Mouse (Mus musculus) midbrain, embryonic 16.5 days (tissue): ENCODE results near the gene H2-Ob. TPM values are rescaled to one million over a fixed set of nuclear protein-coding genes. Genes with fewer than 3 reads are reported as not detected.

Experiments
- ATAC-seq: fragments of 200-750 bp; cut with Nextera tagmentation; 2 replicates; pipeline ENCODE4 v1.8.0; 2017; ENCODE audit warnings: moderate TSS enrichment
- H3K27ac ChIP-seq: fragments of 300-500 bp; sonication (generic); 2 replicates; pipeline ENCODE4 v1.5.1; 2014; ENCODE audit warnings: mild to moderate bottlenecking, low read length, mixed read lengths
- H3K27me3 ChIP-seq: fragments of 300-500 bp; sonication (generic); 2 replicates; pipeline ENCODE4 v1.6.1; 2014; ENCODE audit warnings: low read depth, low read length, mixed read lengths; ENCODE audit not compliant: control insufficient read depth, insufficient read depth
- H3K36me3 ChIP-seq: fragments of 300-500 bp; sonication (generic); 2 replicates; pipeline ENCODE4 v1.6.1; 2014; ENCODE audit warnings: mild to moderate bottlenecking, low read length, moderate library complexity, mixed read lengths; ENCODE audit not compliant: control insufficient read depth, insufficient read depth
- H3K4me1 ChIP-seq: fragments of 300-500 bp; sonication (generic); 2 replicates; pipeline ENCODE4 v1.6.1; 2014; ENCODE audit warnings: mild to moderate bottlenecking, low read length, mixed read lengths; ENCODE audit not compliant: control insufficient read depth, insufficient read depth
- H3K4me2 ChIP-seq: fragments of 300-500 bp; sonication (generic); 2 replicates; pipeline ENCODE4 v1.6.1; 2014; ENCODE audit warnings: mild to moderate bottlenecking, low read length, mixed read lengths
- H3K4me3 ChIP-seq: fragments of 300-500 bp; sonication (generic); 2 replicates; pipeline ENCODE4 v1.5.1; 2014; ENCODE audit warnings: low read depth, mild to moderate bottlenecking, low read length, moderate library complexity, mixed read lengths
- H3K9ac ChIP-seq: fragments of 300-500 bp; sonication (generic); 2 replicates; pipeline ENCODE4 v1.6.1; 2014; ENCODE audit warnings: low read depth, low read length, mixed read lengths
- H3K9me3 ChIP-seq: fragments of 300-500 bp; sonication (generic); replicated peaks from 2 replicates; pipeline ENCODE4 v1.6.1; 2014; ENCODE audit warnings: mild to moderate bottlenecking, low read length, mixed read lengths; ENCODE audit not compliant: control insufficient read depth, poor library complexity, severe bottlenecking
- WGBS: fragments of 180-500 bp; shearing (Covaris S2); extraction: QIAGEN DNeasy Blood & Tissue Kit; methylation state at CpG from one replicate; pipeline ENCODE4 v1.1.7; 2014; 5-methylcytosine and 5-hydroxymethylcytosine counted together
- polyA plus RNA-seq: library from polyadenylated mRNA; unstranded; fragments of >200 nt; fragmentation: Nextera tagmentation; extraction: Ambion mirVana; gene quantifications from 2 replicates; pipeline ENCODE4 v1.2.1, GENCODE M21; 2015

Gene H2-Ob
- polyA plus RNA-seq, 1 experiment from 2014 or later: 0.40 TPM

- no peak for ATAC-seq
- H3K27me3 ChIP-seq: no peaks in the 10 kb centered on the region
- H3K9me3 ChIP-seq: no peaks in the 10 kb centered on the region
- H3K4me3 ChIP-seq: no peak overlapping the region
- no peak overlapping the region for H3K9ac ChIP-seq
- WGBS: 83% methylated on average over 2 of the region's 2 CpGs
- H3K27ac ChIP-seq: no peak overlapping the region
- no peak overlapping the region for H3K4me2 ChIP-seq
- H3K36me3 ChIP-seq: no peaks in the 10 kb centered on the region
- no peaks in the 10 kb centered on the region for H3K4me1 ChIP-seq
Observed at GRCm38 (mm10) chr17:34270940-34271339, 32.2 kb downstream of the H2-Ob start.

- Histone ChIP-seq H3K9me3 (no peaks in the 10 kb centered on the region), H3K36me3 (no peaks in the 10 kb centered on the region), H3K4me3 (no peak overlapping the region), H3K4me2 (no peak overlapping the region), H3K27me3 (no peaks in the 10 kb centered on the region), H3K9ac (no peak overlapping the region), H3K4me1 (no peaks in the 10 kb centered on the region), H3K27ac (no peak overlapping the region)
- 91% methylated on average over 1 of the region's 1 CpGs for WGBS
- ATAC-seq: no peak
Observed at GRCm38 (mm10) chr17:34272102-34272501, 33.4 kb downstream of the H2-Ob start.

- ATAC-seq: no peak
- Histone ChIP-seq H3K4me1 (no peaks in the 10 kb centered on the region), H3K4me3 (no peak overlapping the region), H3K4me2 (no peak overlapping the region), H3K27me3 (no peaks in the 10 kb centered on the region), H3K9me3 (no peaks in the 10 kb centered on the region), H3K9ac (no peak overlapping the region), H3K36me3 (no peaks in the 10 kb centered on the region), H3K27ac (no peak overlapping the region)
- 71% methylated on average over 1 of the region's 1 CpGs for WGBS
Observed at GRCm38 (mm10) chr17:34280499-34281038, 41.9 kb downstream of the H2-Ob start.

DNA sequence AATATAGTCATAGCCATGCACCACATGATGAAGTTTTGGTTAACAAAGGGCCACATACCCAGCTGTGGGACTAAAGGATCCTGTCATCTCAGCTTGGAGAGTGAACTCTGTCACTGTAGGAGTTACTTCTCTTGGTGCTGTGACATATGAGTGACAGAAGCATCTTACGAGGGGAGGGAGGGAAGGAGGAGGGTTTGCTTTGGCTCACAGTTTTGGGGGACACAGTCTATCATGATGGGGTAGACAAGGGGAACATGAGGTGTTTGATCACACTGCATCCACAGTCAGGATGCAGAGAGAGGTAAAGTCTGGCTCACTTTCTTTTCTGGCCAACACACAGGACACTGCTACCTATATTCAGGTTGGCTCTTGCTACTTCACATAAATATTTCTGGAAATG, 43.1 kb downstream of the H2-Ob start:
- WGBS: 80% methylated on average over 1 of the region's 1 CpGs
- ATAC-seq: no peak
- no peak overlapping the region for H3K4me2 ChIP-seq
- H3K27me3 ChIP-seq: no peaks in the 10 kb centered on the region
- H3K9me3 ChIP-seq: no peaks in the 10 kb centered on the region
- no peaks in the 10 kb centered on the region for H3K36me3 ChIP-seq
- H3K4me1 ChIP-seq: no peaks in the 10 kb centered on the region
- no peak overlapping the region for H3K27ac ChIP-seq
- no peak overlapping the region for H3K9ac ChIP-seq
- H3K4me3 ChIP-seq: no peak overlapping the region

DNA sequence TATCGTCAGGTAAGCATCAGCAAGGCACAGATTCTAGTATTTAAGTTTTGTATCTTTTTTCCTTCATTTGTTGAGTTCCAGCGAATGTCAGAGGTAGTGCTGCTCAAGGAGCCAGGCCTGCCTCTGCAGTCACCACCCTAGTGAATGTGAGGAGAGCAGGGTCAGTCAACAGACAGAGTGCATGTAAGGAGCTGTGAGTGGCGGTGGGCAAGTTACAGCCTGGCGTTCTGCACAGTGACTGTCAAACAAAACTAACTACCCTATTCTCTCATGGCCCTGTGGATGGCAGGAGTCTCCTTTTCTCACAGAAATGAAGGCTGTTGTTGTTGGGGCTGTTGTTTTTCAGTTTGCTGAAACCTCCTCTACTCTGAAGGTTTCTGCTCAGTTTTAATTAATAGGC, 46.7 kb downstream of the H2-Ob start:
- no peaks in the 10 kb centered on the region for H3K27me3 ChIP-seq
- H3K4me2 ChIP-seq: no peak overlapping the region
- no peak overlapping the region for H3K27ac ChIP-seq
- 78% methylated on average over 4 of the region's 4 CpGs for WGBS
- H3K9me3 ChIP-seq: no peaks in the 10 kb centered on the region
- ATAC-seq: no peak
- H3K36me3 ChIP-seq: no peaks in the 10 kb centered on the region
- H3K9ac ChIP-seq: no peak overlapping the region
- H3K4me3 ChIP-seq: no peak overlapping the region
- no peaks in the 10 kb centered on the region for H3K4me1 ChIP-seq

DNA sequence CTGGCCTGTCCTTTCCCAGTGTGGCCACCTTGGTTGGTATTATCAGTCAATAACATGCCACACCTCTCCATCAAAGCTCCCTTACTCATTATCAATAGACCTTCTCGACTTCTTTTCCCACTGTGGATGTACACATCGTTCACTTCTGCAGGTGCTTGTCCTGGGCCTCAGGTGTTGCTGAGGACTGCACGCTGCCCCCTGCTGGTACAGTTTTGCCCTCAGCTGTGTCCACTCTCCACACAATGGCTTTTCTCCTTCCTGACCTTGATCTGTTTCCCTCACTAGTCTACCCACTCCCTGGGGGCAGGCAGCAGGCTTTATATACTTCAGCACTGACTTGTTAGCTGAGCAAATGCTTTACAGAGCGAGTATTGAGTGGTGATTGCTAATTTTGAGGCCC, 47.1 kb downstream of the H2-Ob start:
- H3K4me1 ChIP-seq: no peaks in the 10 kb centered on the region
- no peaks in the 10 kb centered on the region for H3K27me3 ChIP-seq
- H3K36me3 ChIP-seq: no peaks in the 10 kb centered on the region
- ATAC-seq: no peak
- no peak overlapping the region for H3K4me2 ChIP-seq
- no peak overlapping the region for H3K4me3 ChIP-seq
- no peaks in the 10 kb centered on the region for H3K9me3 ChIP-seq
- WGBS: 35% methylated on average over 4 of the region's 4 CpGs
- no peak overlapping the region for H3K27ac ChIP-seq
- no peak overlapping the region for H3K9ac ChIP-seq

GRCm38 (mm10) chr17:34286501-34286900, 47.8 kb downstream of the H2-Ob start:
- Histone ChIP-seq H3K27ac (no peak overlapping the region), H3K4me1 (no peaks in the 10 kb centered on the region), H3K4me2 (no peak overlapping the region), H3K9me3 (no peaks in the 10 kb centered on the region), H3K9ac (no peak overlapping the region), H3K27me3 (no peaks in the 10 kb centered on the region), H3K4me3 (no peak overlapping the region), H3K36me3 (no peaks in the 10 kb centered on the region)
- no peak for ATAC-seq
- 85% methylated on average over 5 of the region's 5 CpGs for WGBS

DNA sequence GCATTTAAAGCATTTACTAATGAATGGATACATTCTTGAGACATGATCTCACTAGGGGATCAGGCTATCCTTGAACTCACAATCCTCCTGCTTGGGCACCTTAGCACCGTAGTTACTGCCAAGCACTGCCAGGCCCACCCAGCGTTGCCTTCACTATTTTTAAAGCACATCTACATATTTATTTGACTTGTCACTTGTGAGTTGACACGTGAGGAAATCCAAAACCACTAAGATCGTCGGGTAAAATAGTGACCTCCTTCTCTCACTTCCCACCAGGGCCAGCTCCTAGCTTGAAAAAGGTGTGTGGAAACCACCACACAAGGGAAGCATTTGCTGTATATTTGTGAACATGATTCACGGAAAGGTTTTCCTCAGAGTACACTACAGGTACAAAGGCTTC, 48.3 kb downstream of the H2-Ob start:
- no peak overlapping the region for H3K9ac ChIP-seq
- ATAC-seq: no peak
- no peaks in the 10 kb centered on the region for H3K9me3 ChIP-seq

DNA sequence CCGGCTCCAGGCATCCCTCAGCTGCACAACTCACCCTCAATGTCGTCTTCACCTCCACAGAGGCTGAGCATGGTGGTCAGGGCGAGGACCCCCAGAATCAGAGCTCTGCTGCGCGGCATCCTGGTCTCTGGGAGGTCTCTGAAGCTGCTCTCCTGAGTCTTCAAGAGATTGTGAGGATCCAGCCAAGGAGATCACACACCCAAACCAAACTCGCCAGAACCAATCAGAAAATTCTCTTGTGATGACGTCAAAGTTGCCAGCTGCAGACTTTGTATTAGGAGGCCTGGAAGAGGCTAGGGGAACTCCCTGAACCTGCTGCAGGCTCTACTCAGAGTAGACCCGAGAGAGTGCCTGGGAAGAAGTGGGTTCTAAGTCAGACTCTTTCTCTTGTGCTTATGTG, 48.9 kb downstream of the H2-Ob start, which contains the start of gene H2-Aa:
TSS of gene H2-Aa (minus strand) at position 176 of the 400 bp plus-strand sequence.
- Histone ChIP-seq H3K4me3 (no peak within 1 kb of the TSS), H3K36me3 (no peaks in the 10 kb centered on the region), H3K9me3 (no peaks in the 10 kb centered on the region), H3K4me2 (no peak within 1 kb of the TSS), H3K27ac (no peak within 1 kb of the TSS), H3K4me1 (no peaks in the 10 kb centered on the region), H3K27me3 (no peaks in the 10 kb centered on the region), H3K9ac (no peak within 1 kb of the TSS)
- ATAC-seq: no peak
- 12% methylated on average over 8 of the region's 8 CpGs for WGBS

More for the DNA sequence above, 48.3 kb downstream of the H2-Ob start:
- H3K36me3 ChIP-seq: no peaks in the 10 kb centered on the region
- H3K4me3 ChIP-seq: no peak overlapping the region
- no peak overlapping the region for H3K4me2 ChIP-seq
- no peaks in the 10 kb centered on the region for H3K4me1 ChIP-seq
- no peak overlapping the region for H3K27ac ChIP-seq
- no peaks in the 10 kb centered on the region for H3K27me3 ChIP-seq
- 77% methylated on average over 6 of the region's 6 CpGs for WGBS
